Mouse (Mus musculus): ENCODE results near the gene Sec14l2.

- TF ChIP-seq POLR2A (IDR thresholded peaks at IDR 0.05; ENCODE audit: low read depth, low read length) (no peak), CTCF (conservative IDR thresholded peaks at IDR 0.05 in 1 of 2, IDR thresholded peaks at IDR 0.05 in 1 of 2; ENCODE audit: low read depth in 2 of 2, low read length in 2 of 2) (peak; percentile 77 to 93), NELFE (IDR thresholded peaks at IDR 0.05; ENCODE audit: low read depth, low read length) (no peak)
These were observed 69.6 kb downstream of the Sec14l2 start for GRCm38 (mm10) chr11:4053586-4053985.

Data from CH12.LX (cell line).